Mouse (Mus musculus) lung, postnatal 10 days (tissue): ENCODE measurements around the gene Gpatch2l.
A peak's percentile ranks its signal among the peaks of the same experiment; 100 is the strongest.

ENCODE experiments used
- DNase-seq: peaks from one replicate; pipeline ENCODE4 v3.0.0; 2021

Gene Gpatch2l

DNA sequence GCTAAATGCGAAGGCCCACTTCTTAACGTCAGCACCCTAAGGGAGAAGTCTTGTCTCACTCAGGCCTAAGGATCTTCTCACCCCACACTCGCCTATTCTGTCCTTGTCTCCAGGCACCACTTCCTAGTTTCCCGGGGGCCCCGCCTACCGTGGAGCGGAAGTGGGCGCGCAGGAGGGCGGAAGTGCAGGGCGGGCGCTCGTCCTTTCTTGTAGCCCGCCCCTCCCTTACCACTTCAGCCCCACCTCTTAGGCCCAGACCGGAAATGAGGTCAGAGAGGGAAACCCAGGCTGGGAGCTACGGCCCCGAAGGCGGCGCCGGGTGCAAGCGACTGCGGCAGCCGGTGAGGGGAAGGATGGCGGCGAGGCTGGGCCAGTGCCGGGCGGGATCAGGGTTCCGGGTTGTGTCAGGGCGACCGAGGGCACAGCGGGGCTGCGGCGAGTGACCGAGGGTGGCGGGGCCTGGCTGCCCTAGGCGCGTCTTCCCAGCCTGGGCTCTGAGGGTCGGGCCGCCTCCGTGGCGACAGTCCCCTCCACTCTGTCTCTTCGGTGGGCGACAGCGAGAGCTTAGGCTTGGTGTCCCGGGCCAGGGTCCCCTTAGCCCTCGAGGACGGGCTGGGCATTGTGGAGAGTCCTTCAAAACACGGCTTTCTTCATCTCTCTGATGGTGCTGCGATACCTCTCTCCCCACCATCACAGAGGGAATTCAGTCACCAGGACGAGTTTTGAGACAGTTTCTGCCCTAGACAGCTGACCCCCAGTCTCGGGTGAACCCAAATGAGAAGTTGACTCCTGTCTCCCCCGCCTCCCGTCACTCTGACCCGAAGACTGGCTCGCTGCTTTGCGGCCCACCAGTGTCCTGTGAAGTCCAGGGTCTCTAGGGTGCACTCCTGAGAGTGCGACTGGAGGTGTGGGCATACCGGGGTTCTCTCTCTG is at the start of gene Gpatch2l:
TSS of gene Gpatch2l (plus strand) at position 255 of the 933 bp plus-strand sequence.
- peak; percentile 99 for DNase-seq

DNA sequence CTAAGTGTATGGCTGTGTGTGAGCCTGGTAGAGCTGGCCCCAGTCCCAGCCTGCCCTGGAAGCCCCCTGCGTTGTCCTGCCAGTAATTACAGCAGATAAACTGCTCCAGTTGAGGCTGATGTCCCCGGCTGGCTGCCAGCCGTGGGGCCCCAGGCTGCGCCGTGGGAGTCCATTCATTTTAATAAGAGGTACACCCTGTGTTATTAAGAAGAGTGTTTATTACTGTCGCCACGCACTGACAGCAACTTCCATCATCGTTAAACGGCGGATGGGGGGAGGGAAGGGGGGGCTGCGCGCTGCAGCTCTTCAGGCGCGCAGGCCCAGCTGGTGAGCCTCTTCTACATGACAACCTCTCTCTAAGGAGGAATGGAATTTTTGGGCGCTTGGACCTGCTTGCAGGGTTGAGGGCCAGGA is 49.6 kb upstream of the Gpatch2l start:
- DNase-seq, result no peak

DNA sequence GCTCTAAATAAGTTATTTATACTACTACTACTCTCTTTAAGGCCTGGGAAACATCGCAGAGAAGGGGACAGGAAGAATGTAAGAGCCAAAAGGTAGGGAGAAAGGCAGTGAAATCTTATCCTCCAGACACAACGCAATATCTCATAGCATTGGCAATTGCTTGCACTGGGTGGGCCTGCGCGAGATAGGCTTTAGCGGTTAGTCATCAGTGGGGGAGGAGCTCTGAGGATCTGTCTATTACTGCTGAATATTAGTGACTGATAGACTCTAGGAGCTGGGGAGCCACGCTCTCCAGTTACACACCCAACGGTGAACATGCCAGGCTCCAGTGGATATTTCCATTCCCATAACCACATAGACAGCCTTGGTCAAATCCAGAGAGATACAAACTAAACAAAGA is 44.7 kb upstream of the Gpatch2l start:
- no peak for DNase-seq

GRCm38 (mm10) chr12:86203443-86204057 is 38.1 kb upstream of the Gpatch2l start:
- DNase-seq, result no peak

DNA sequence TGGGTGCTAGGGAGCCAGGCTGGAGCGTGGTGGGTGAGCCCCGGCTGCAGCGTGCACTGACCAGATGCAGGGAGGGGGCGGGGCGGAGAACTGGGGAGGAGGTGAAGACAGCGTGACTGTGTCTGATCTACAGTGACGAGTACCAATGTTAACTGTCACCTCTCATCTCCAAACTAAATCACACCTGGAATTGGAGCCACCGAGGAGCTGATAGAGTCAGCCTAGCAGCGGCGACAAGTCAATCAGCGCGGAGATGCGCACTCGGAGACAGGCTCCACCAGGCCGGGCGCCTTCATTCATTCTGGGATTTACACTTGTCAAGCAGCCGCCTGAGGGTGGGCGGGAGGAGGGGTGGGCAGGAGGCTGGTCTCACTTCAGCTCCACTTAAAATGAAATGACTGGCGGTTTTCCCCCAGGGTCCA is 30.5 kb upstream of the Gpatch2l start:
- DNase-seq, result no peak

GRCm38 (mm10) chr12:86212693-86213470 is 28.8 kb upstream of the Gpatch2l start:
- DNase-seq, result peak; percentile 75

- no peak for DNase-seq
Observed at GRCm38 (mm10) chr12:86214201-86214600, 27.5 kb upstream of the Gpatch2l start.

GRCm38 (mm10) chr12:86216687-86217421 is 24.8 kb upstream of the Gpatch2l start:
- DNase-seq, result no peak

GRCm38 (mm10) chr12:86220200-86221021 is 21.2 kb upstream of the Gpatch2l start:
- no peak for DNase-seq

DNA sequence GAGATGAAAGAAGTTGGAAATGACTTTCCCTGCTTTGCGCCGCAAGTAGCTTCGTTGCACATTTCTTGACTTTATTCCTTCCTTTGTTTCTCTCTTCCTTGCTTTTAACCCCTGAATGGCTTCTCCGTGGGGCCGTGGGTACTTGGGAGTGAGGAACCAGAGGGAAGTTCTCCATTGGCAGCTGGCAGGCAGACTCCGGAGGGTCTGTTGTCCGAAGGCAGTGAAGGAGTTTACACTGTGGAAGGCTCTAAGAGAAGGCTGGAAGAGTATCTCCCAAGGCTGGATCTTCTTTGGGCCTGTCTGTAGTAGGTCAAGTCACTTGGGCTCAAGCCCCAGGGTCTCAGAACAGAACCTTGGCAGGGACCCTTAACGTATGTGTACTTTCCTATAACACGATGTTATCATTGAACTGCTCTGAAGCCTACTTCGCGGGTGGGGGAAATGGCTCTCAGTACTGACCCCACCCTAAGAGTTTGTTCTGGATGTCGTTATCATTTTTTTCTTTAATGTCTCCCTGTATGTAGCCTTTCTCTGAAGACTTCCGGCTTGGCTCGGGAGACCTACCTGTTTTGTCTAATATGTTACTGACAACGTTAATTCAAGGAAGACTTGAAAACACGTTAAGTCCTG is 20.5 kb upstream of the Gpatch2l start:
- DNase-seq, result no peak

GRCm38 (mm10) chr12:86234295-86234694 is 7.4 kb upstream of the Gpatch2l start:
- no peak for DNase-seq

DNA sequence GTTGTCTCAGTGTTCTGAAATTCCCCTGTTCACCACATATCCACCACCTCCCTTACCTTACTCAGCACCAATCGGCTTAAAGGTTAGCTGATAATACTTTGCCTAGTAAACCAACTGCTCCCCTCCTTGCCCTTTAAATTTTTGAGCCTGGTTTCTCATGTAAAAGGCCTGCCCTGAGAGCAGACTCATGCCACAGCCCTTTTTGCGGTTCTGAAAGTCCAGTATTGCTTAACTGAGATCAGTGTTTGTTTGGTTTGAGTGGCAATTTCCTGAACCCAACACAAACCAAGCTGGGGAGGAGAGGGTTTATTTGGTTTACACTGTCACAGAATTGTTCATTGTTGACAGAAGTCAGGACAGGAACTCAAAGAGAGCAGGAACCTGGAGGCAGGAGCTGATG is 2.9 kb upstream of the Gpatch2l start:
- DNase-seq, result no peak

DNA sequence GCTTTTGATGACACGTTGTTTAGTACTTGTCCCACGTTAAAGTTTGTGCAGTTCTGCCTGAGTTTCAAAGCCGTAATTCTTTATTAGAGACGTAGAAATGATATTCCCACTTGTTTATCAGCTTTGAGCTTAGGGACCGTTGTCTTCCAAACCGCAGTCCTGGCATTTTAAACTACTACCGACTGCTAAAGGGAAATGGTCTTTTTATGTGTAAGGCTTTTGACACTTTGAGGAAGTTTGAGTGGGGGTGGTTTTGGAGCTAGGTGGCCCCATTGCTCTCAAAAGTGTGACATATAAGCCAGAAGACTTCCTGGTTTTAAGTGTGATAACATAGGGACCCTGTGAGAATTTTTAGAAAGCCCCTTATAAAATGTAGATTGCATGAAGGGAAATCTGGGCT is 905 bp downstream of the Gpatch2l start:
- peak; percentile 11 for DNase-seq

DNA sequence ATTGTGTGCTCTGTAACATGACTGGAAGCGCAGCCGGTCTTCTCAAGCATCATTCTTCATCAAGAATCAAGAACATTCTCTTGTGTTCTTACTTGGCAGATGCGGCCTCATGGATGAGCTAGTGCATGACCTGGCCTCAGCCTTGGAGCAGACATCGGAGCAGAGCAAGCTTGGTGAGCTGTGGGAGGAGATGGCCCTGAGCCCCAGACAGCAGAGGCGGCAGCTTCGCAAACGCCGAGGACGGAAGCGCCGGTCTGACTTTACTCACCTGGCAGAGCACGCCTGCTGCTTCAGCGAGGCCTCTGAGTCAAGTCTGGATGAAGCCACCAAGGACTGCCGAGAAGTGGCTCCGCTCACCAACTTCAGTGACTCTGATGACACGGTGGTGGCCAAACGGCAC is 2.3 kb downstream of the Gpatch2l start:
- no peak for DNase-seq

DNA sequence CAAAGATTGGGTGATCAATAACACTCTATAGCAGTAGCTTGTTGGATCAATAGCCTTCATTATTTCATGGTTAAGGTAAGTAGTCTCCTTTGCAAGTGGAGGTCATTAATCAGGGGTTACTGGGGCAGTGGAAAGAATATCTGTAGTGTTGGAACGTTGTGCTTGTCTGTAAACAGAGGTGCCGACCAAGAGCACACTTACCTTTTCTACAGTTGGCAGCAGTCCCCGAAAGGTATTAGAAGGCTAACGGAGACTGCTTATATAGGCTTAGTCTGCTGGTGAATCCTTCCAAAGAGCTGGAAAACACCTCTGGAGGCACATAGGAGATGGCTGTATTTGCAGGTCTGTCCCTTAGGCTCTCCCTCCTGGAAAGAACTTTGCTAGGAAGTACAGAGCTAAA is 8.5 kb downstream of the Gpatch2l start:
- no peak for DNase-seq

DNA sequence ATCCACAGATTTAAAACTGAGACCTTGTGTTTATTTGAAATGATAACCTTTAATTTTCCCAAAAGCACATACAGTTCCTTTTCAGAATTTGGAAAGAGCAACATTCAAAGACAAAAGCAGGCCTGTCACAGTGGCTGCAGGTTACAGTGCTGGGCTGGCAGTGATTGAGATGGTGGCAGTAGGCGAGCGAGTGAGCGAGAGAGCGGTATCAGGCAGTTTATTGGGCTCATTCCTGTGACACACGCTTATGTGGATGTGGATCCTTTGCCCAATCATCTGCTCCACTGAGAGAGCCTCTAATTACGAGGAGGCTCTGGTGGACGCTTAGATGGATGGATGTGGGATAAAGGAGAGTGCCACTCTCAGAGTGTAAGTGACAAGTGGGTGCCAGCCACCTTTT is 13.3 kb downstream of the Gpatch2l start:
- DNase-seq, result no peak

DNA sequence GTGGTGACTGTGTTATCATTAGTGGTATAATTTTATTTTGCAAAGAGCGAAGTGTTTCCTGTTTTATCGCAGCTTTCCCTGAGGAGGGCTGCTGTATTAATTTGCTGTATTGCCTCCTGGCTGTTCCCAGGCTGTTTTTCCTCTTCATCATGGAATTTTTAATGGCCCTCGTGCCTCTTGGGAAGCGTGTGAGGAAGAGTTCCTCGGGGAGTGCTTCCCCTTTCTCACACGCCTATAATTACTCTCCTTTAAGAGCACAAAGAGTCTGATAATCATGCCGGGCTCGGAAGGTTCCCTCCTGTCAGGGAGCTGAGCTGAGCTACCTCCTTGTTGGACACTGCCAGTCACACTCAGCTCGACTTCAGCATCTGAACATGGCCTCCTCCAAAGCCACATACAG is 30.0 kb downstream of the Gpatch2l start:
- no peak for DNase-seq

- DNase-seq, result no peak
Observed at GRCm38 (mm10) chr12:86274246-86274645, 32.6 kb downstream of the Gpatch2l start.

- no peak for DNase-seq
Observed at GRCm38 (mm10) chr12:86275731-86276130, 34.1 kb downstream of the Gpatch2l start.

GRCm38 (mm10) chr12:86276463-86276862 is 34.8 kb downstream of the Gpatch2l start:
- DNase-seq, result no peak

DNA sequence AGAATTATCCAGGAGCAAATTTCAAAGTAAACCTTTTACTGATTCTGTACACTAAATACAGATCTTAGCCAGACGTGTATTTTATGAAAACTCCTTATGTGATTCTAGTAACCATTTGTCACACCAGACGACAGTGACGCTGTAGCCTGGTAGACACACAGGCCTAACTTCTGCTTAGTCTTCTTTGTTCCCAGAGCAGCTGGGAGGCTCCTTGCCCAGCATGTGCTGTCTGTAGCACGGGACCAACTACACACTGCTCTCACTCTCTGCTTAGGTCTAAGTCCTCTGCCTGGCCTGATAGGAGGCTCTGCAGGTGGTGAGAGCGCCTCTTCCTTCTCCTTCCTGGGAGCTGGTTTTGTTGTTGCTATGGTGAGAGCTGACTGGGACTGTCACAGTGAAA is 35.2 kb downstream of the Gpatch2l start:
- no peak for DNase-seq
